Mouse (Mus musculus) CH12.LX (cell line): ENCODE data around the gene Srprb. TPM values are rescaled to one million over a fixed set of nuclear protein-coding genes. Genes with fewer than 3 reads are reported as not detected.

Experiments
- DNase-seq: peaks from one replicate; pipeline ENCODE4 v3.0.0-alpha.2; 2013; ENCODE audit errors: extremely low read depth
- H3K27ac ChIP-seq: 2 replicates; pipeline ENCODE4 v1.5.1; 2012; ENCODE audit warnings: low read depth, mild to moderate bottlenecking, control low read depth, moderate library complexity; ENCODE audit not compliant: insufficient read depth
- H3K27me3 ChIP-seq: replicated peaks from 2 replicates; pipeline ENCODE3; 2012; ENCODE audit warnings: inconsistent platforms
- H3K36me3 ChIP-seq, 2 experiments: replicated peaks in 1 of 2; 2 replicates each; pipeline versions ENCODE3 to v1.6.1; 2012; ENCODE audit warnings: inconsistent platforms in 1 of 2, low read length in 1 of 2, mild to moderate bottlenecking in 1 of 2, mixed read lengths in 1 of 2, moderate library complexity in 1 of 2; ENCODE audit not compliant: control insufficient read depth in 1 of 2, insufficient read depth in 1 of 2
- H3K4me1 ChIP-seq, 2 experiments: 2 replicates each; pipeline ENCODE4 v1.6.1; 2012; ENCODE audit warnings: inconsistent platforms in 1 of 2, moderate library complexity in 1 of 2; ENCODE audit not compliant: insufficient read depth in 2 of 2, control insufficient read depth in 1 of 2
- H3K4me2 ChIP-seq: 2 replicates; pipeline ENCODE4 v1.6.1; 2012; ENCODE audit warnings: low read depth, mild to moderate bottlenecking, control low read depth; ENCODE audit not compliant: poor library complexity, insufficient read depth, severe bottlenecking
- H3K4me3 ChIP-seq, 3 experiments: fragments of 150-350 bp in 1 of 3; sonication (generic) in 1 of 3; replicated peaks in 1 of 3; 2 replicates each; pipeline versions ENCODE3 to v1.5.1; 2011 to 2012; ENCODE audit warnings: low read depth in 2 of 3, low read length in 2 of 3, mild to moderate bottlenecking in 2 of 3, moderate library complexity in 2 of 3, control low read depth in 1 of 3, improper control_type of control experiment in 1 of 3, inconsistent platforms in 1 of 3, mixed read lengths in 1 of 3; ENCODE audit not compliant: poor library complexity in 1 of 3
- H3K79me2 ChIP-seq: replicated peaks from 2 replicates; pipeline ENCODE4 v1.6.1; 2012; ENCODE audit warnings: mild to moderate bottlenecking, moderate library complexity; ENCODE audit not compliant: control insufficient read depth, poor library complexity, insufficient read depth, severe bottlenecking; ENCODE audit errors: extremely low read depth
- H3K9ac ChIP-seq: 2 replicates; pipeline ENCODE4 v1.6.1; 2012; ENCODE audit warnings: low read depth, mild to moderate bottlenecking, control low read depth, moderate library complexity; ENCODE audit not compliant: insufficient read depth
- H3K9me3 ChIP-seq: replicated peaks from 2 replicates; pipeline ENCODE3; 2012; ENCODE audit warnings: low read length, inconsistent platforms, mixed read lengths
- CHD1 ChIP-seq: IDR thresholded peaks from 2 replicates; pipeline ENCODE4 v1.6.1; 2012; ENCODE audit warnings: low read depth, low read length, improper control_type of control experiment, inconsistent platforms
- CTCF ChIP-seq, 2 experiments: IDR thresholded peaks in 1 of 2; conservative IDR thresholded peaks in 1 of 2; 2 replicates each; pipeline ENCODE4 v1.5.1; 2011 to 2012; ENCODE audit warnings: low read depth in 2 of 2, low read length in 2 of 2, improper control_type of control experiment in 1 of 2, inconsistent platforms in 1 of 2, mild to moderate bottlenecking in 1 of 2, moderate library complexity in 1 of 2
- EP300 ChIP-seq: IDR thresholded peaks from 2 replicates; pipeline ENCODE4 v1.6.1; 2011; ENCODE audit warnings: low read length, improper control_type of control experiment
- IRF4 ChIP-seq: IDR thresholded peaks from 2 replicates; pipeline ENCODE4 v1.6.1; 2014; ENCODE audit warnings: low read depth, mild to moderate bottlenecking, inconsistent platforms, low read length, improper control_type of control experiment
- JUND ChIP-seq: conservative IDR thresholded peaks from 2 replicates; pipeline ENCODE4 v1.6.1; 2011; ENCODE audit warnings: low read depth, low read length, improper control_type of control experiment
- MEF2A ChIP-seq: IDR thresholded peaks from 2 replicates; pipeline ENCODE4 v1.6.1; 2014; ENCODE audit warnings: low read depth, mild to moderate bottlenecking, inconsistent platforms, low read length, improper control_type of control experiment, borderline replicate concordance
- MXI1 ChIP-seq: IDR thresholded peaks from 2 replicates; pipeline ENCODE4 v1.6.1; 2011; ENCODE audit warnings: mild to moderate bottlenecking, low read depth, low read length, improper control_type of control experiment
- NRF1 ChIP-seq: IDR thresholded peaks from 2 replicates; pipeline ENCODE4 v1.6.1; 2014; ENCODE audit warnings: low read depth, mild to moderate bottlenecking, inconsistent platforms, low read length, improper control_type of control experiment, moderate library complexity
- PAX5 ChIP-seq: IDR thresholded peaks from 2 replicates; pipeline ENCODE4 v1.6.1; 2012; ENCODE audit warnings: low read length, inconsistent platforms, mixed read lengths
- POLR2AphosphoS2 ChIP-seq: IDR thresholded peaks from 2 replicates; pipeline ENCODE4 v1.6.1; 2011; ENCODE audit warnings: low read depth, low read length, improper control_type of control experiment
- RAD21 ChIP-seq: IDR thresholded peaks from 2 replicates; pipeline ENCODE4 v1.6.1; 2011; ENCODE audit warnings: low read depth, mild to moderate bottlenecking, low read length, improper control_type of control experiment, moderate library complexity
- SIN3A ChIP-seq: IDR thresholded peaks from 2 replicates; pipeline ENCODE4 v1.6.1; 2012; ENCODE audit warnings: low read length, improper control_type of control experiment, inconsistent platforms
- SMC3 ChIP-seq: IDR thresholded peaks from 2 replicates; pipeline ENCODE4 v1.6.1; 2011; ENCODE audit warnings: low read depth, low read length, improper control_type of control experiment
- TBP ChIP-seq: conservative IDR thresholded peaks from 2 replicates; pipeline ENCODE4 v1.6.1; 2011; ENCODE audit warnings: low read depth, low read length, improper control_type of control experiment
- UBTF ChIP-seq: IDR thresholded peaks from 2 replicates; pipeline ENCODE4 v1.6.1; 2012; ENCODE audit warnings: low read depth, mild to moderate bottlenecking, inconsistent platforms, low read length, improper control_type of control experiment, moderate library complexity
- USF2 ChIP-seq: conservative IDR thresholded peaks from 2 replicates; pipeline ENCODE4 v1.6.1; 2011; ENCODE audit warnings: low read depth, low read length, improper control_type of control experiment
- ZMIZ1 ChIP-seq: IDR thresholded peaks from 2 replicates; pipeline ENCODE4 v1.6.1; 2012; ENCODE audit warnings: low read depth, mild to moderate bottlenecking, inconsistent platforms, low read length, improper control_type of control experiment
- dilution Hi-C: fragments of 300-500 bp; cut with MboI; formaldehyde crosslinking; loops from 2 replicates; pipeline ENCODE4 v1.14.3; 2020; ENCODE audit warnings: low sequenced_read_pairs; ENCODE audit not compliant: extremely low pct_unique_long_range_greater_than_20kb, extremely low pct_ligation_motif_present
- in situ Hi-C: fragments of 300-500 bp; cut with MboI; formaldehyde crosslinking; loops from 3 replicates; pipeline ENCODE4 v1.14.3; 2019; ENCODE audit warnings: low sequenced_read_pairs, low pct_ligation_motif_present, low pct_unique_long_range_greater_than_20kb, mixed read lengths
- polyA plus RNA-seq: library from polyadenylated mRNA; unstranded; fragments of >175 nt; gene quantifications from 2 replicates; pipeline ENCODE4 v1.2.1, GENCODE M21; 2012; ENCODE audit warnings: low read depth; ENCODE audit not compliant: insufficient read length
- total RNA-seq, 2 experiments: library from RNA; depleted of rRNA; stranded (reverse); fragments of 300-350 nt in 1 of 2; fragments of >200 nt in 1 of 2; gene quantifications; 2 replicates each; pipeline ENCODE4 v1.2.3; 2012 to 2014

The Srprb gene
- total and polyA plus RNA-seq, 3 experiments = 39.5 to 67.2 (median 59.7) TPM

- H3K36me3 ChIP-seq = no peaks in the 10 kb centered on the region
- no peak overlapping the region for H3K4me3 ChIP-seq
- in situ Hi-C loops = no loop called here
- H3K9me3 ChIP-seq = peaks cover 2% of the 10 kb centered on the region
- TF ChIP-seq NRF1 (no peak), JUND (0 out of 2 replicates have a peak, but pooled peaks have one; percentile 29)
- dilution Hi-C loops = no loop called here
- no peaks in the 10 kb centered on the region for H3K27me3 ChIP-seq
- no peaks in the 10 kb centered on the region for H3K79me2 ChIP-seq
- peaks cover 3 to 30% of the 10 kb centered on the region in 2 experiments; a peak in 3 of 4 replicates for H3K4me1 ChIP-seq
- H3K4me2 ChIP-seq = no peak overlapping the region
- DNase-seq = peak; percentile 49
- no peak overlapping the region for H3K9ac ChIP-seq
- H3K27ac ChIP-seq = no peak overlapping the region
These were observed 47.4 kb downstream of the Srprb start for GRCm38 (mm10) chr9:103154568-103154967.

GRCm38 (mm10) chr9:103153286-103153685, 48.7 kb downstream of the Srprb start:
- Histone ChIP-seq H3K36me3 (no peaks in the 10 kb centered on the region), H3K9me3 (peaks cover 2% of the 10 kb centered on the region), H3K79me2 (no peaks in the 10 kb centered on the region), H3K4me3 (no peak overlapping the region), H3K4me1 (peaks cover 10 to 41% of the 10 kb centered on the region in 2 experiments), H3K9ac (no peak overlapping the region), H3K27ac (no peak overlapping the region), H3K27me3 (no peaks in the 10 kb centered on the region)
- in situ Hi-C loops = no loop called here
- TF ChIP-seq POLR2AphosphoS2 (no peak), IRF4 (no peak), UBTF (no peak), ZMIZ1 (no peak), PAX5 (no peak), SMC3 (no peak), CTCF (conservative IDR thresholded peaks at IDR 0.05 in 1 of 2, IDR thresholded peaks at IDR 0.05 in 1 of 2; ENCODE audit: low read depth in 2 of 2, low read length in 2 of 2) (no peak), EP300 (no peak), SIN3A (no peak), MEF2A (no peak), TBP (no peak)
- TF ChIP-seq, all 38 proteins: peak for 0
- H3K4me2 ChIP-seq = no peak overlapping the region
- no peak for DNase-seq
- dilution Hi-C loops = no loop called here

GRCm38 (mm10) chr9:103149074-103149799, 52.7 kb downstream of the Srprb start:
- Histone ChIP-seq H3K9ac (no peak overlapping the region), H3K79me2 (no peaks in the 10 kb centered on the region), H3K27ac (no peak overlapping the region), H3K4me2 (no peak overlapping the region), H3K4me1 (peaks cover 23 to 61% of the 10 kb centered on the region in 2 experiments), H3K4me3 (no peak overlapping the region), H3K36me3 (no peaks in the 10 kb centered on the region), H3K9me3 (peaks cover 2% of the 10 kb centered on the region), H3K27me3 (no peaks in the 10 kb centered on the region)
- dilution Hi-C loops = no loop called here
- TF ChIP-seq CHD1 (no peak), ZMIZ1 (no peak), USF2 (no peak), RAD21 (no peak), MXI1 (no peak), PAX5 (no peak)
- in situ Hi-C loops = no loop called here
- DNase-seq = no peak
